Mouse (Mus musculus) cortical plate, adult 2 months (tissue): ENCODE data around the gene Fam214a.

Source experiments
- CTCF ChIP-seq: fragments of 200-500 bp; IDR thresholded peaks from 2 replicates; pipeline ENCODE4 v1.5.1; 2011; ENCODE audit warnings: mild to moderate bottlenecking, control low read depth, low read length; ENCODE audit not compliant: insufficient read depth; ENCODE audit errors: extremely low read depth
- POLR2A ChIP-seq: fragments of 200-500 bp; IDR thresholded peaks from 2 replicates; pipeline ENCODE4 v1.6.1; 2011; ENCODE audit warnings: mild to moderate bottlenecking, low read length, control low read depth; ENCODE audit not compliant: insufficient read depth; ENCODE audit errors: extremely low read depth

GRCm38 (mm10) chr9:74922884-74923283, 29.8 kb upstream of the Fam214a start:
- TF ChIP-seq CTCF = no peak
- TF ChIP-seq POLR2A = no peak
